Mouse (Mus musculus) liver (tissue): ENCODE data around the gene Pdx1.

Experiments
- DNase-seq: peaks from one replicate; pipeline ENCODE4 v3.0.0-alpha.2; 2020; ENCODE audit warnings: mixed read lengths

Pdx1 gene

GRCm38 (mm10) chr5:147312830-147313685 is 43.3 kb downstream of the Pdx1 start:
- no peak for DNase-seq

GRCm38 (mm10) chr5:147314646-147315431 is 45.1 kb downstream of the Pdx1 start:
- DNase-seq, result no peak

DNA sequence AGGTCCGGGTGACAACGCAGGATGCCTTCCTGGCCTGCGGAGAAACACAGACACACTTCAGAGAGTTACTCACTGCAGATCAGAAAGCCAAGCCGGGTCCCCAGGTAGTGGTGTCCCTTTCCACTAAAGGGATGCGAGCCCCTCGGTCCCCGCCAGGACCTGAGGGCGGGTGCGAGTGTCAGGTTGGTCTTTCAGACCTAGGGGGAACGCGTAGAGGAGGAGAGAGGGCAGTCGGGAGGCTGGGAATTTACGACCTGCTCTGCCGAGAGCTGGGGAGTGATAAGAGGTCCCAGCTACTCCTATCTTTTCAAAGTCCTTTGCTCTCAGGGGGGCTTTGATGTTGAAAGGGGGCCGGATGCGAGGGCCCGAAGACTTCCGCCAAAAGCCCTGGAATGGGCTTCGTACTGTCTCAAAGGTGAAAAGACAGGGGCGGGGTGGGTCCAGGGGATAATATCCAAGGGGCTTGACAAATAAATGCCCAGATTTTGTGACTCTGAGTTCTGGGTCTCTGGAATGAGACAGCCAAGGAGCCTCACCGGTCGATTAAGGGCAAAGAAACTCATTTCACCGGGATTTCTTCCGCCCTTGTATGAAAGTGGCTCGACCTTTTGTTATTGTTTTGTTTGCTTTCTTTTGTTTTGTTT is 45.8 kb downstream of the Pdx1 start:
- DNase-seq, result no peak

GRCm38 (mm10) chr5:147317321-147317720 is 47.6 kb downstream of the Pdx1 start:
- DNase-seq, result no peak

DNA sequence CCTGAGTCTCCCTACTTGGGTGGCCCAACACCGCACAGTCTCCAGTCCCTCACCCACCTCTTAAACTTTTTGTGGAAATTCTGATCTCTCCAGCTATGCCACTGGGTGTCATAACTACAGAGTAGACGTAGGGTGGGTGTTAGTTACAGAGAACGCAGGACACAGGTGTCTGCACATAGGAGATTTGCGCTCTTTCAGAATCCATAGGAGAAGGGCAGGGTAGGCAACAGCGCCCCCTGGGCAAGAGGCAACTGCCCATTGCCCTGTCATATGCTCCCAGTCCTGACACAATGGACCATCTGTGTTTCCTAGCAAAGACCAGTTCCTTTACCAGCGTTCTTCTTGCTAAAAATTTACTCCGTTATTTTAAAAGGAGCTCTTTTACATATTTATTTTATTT is 48.2 kb downstream of the Pdx1 start:
- DNase-seq, result no peak

GRCm38 (mm10) chr5:147319653-147320052 is 49.9 kb downstream of the Pdx1 start:
- no peak for DNase-seq

DNA sequence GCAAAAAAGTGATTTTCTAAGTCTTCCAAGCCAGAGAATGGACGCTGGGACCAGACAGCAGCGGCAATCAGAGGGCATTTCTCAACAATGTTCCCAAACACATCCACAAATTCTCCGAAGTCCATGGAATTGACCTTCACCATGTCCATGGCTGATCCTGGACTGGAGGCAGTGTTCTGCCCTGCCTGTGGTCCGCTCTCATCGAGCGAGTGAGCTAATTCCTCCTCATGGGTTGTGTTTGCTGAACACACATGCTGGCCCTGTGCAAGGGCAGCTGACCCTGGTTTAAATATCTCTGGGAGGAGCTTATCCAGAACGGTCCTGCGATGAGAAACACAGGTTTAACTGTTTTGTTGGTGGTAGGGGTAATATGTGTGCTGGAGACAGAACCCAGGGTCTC is 52.4 kb downstream of the Pdx1 start, which contains the start of gene Urad:
Urad (minus strand) TSS at position 258 of the 400 bp plus-strand sequence.
- DNase-seq, result no peak

GRCm38 (mm10) chr5:147323237-147323917 is 53.6 kb downstream of the Pdx1 start:
- peak; percentile 80 for DNase-seq
